Mouse (Mus musculus): ENCODE measurements at regions not wholly inside any gene's neighbourhood (a gene's known extent, or its start where the extent isn't known, plus 50 kb on each side); places are given as distances from the start of the nearest gene placed in this dataset.

DNA sequence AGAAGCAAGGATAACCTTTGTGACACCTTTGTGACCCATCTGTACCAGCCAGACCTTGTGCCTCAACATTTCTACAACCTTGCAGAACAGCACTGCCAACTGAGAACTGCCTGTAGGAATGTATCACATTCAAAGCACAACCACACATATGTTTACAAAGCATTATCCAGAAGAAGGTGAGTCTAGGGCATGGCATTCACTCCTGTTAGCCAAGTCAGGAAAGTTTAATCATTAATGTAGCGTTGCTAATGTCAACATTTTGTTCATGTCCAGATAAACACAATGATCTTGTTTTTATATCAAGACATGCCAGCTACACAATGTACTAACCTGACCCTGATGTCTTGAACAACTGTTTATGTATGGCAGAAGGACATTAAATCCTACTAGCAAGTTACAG lies 91.5 kb upstream of the Nsun6 start:
- TF ChIP-seq CTCF (conservative IDR thresholded peaks at IDR 0.05; ENCODE audit: insufficient read depth, insufficient read length, low read depth, low read length) (no peak), POLR2A (IDR thresholded peaks at IDR 0.05; ENCODE audit: low read depth, low read length) (no peak)
